Mouse (Mus musculus) ES-E14 (cell line): ENCODE measurements around the gene Fam180a.

Experiments used
- CHD2 ChIP-seq: IDR thresholded peaks from 2 replicates; pipeline ENCODE4 v1.6.1; 2014; ENCODE audit warnings: mild to moderate bottlenecking, low read depth, low read length, inconsistent platforms
- MAFK ChIP-seq: IDR thresholded peaks from 2 replicates; pipeline ENCODE4 v1.6.1; 2014; ENCODE audit warnings: mild to moderate bottlenecking, low read depth, low read length, inconsistent platforms; ENCODE audit not compliant: insufficient read depth
- ZC3H11A ChIP-seq: IDR thresholded peaks from 2 replicates; pipeline ENCODE4 v1.6.1; 2012; ENCODE audit warnings: low read depth, mild to moderate bottlenecking, inconsistent platforms, low read length, borderline replicate concordance

- TF ChIP-seq MAFK (no peak), ZC3H11A (no peak), CHD2 (no peak)
These were observed 54.7 kb downstream of the Fam180a start for GRCm38 (mm10) chr6:35271094-35271855.
